ENCODE assay signal across 9 mouse cellular contexts in genomic region chr8:11013258-11013657, GRCm38 (mm10). TPM values are rescaled to one million over a fixed set of nuclear protein-coding genes. Genes with fewer than 3 reads are reported as not detected.
DNase-seq lines count a peak whose midpoint lies in the region; ATAC-seq lines count a peak whose summit lies in the region.
"Had no signal": no experiment of that assay in that cellular context is flagged by ENCODE, and none has a peak within 500 bp of the region (broad histone marks: within the 10 kb centered on the region; RNA-seq: fewer than 3 reads in every experiment).

No protein-coding gene starts in this region.

- DNase-seq in cerebellum, adult 8-10 months: peak; percentile 39
- peak; percentile 59 for DNase-seq in urinary bladder, postnatal 25 days (ENCODE audit: low spot score)
- no peak for DNase-seq in urinary bladder, postnatal 4 days (ENCODE audit: low spot score in 2 of 2)
- peak; percentile 50 for DNase-seq in gastrocnemius, postnatal 14 days
- DNase-seq in kidney, postnatal 4 days: peak; percentile 82 to 84
- DNase-seq in neural tube, embryonic 10.5 days (ENCODE audit: extremely low spot score, low spot score): peak; percentile 57
- DNase-seq in thymus, postnatal 36 days: peak; percentile 64 to 71

- intact Hi-C loops in gastrocnemius, postnatal 14 days (cut with DNase I; ENCODE audit: low total_unique reads): no loop called here

- ATAC-seq in cerebellum, adult (ENCODE audit: insufficient number of reproducible peaks, low FRiP score, low TSS enrichment): no peak
- ATAC-seq: Patski had no signal

RNA-seq across cellular contexts. Expression of gene Irs2, which starts 5.0 kb away (rescaled TPM):
- 10 to 100 TPM in 1 of 2 experiments, 1 to 10 TPM in 1; 7.9 to 12.3 TPM for total RNA-seq in gastrocnemius, postnatal 14 days (2021)

Comparison
In these comparisons a context has a peak if more than half of its experiments do, and no peak if none do; other contexts are left out.
1. DNase-seq: peak in cerebellum, adult 8-10 months (single experiment), urinary bladder, postnatal 25 days (single experiment), gastrocnemius, postnatal 14 days (single experiment), kidney, postnatal 4 days (2 of 2), neural tube, embryonic 10.5 days (single experiment) and thymus, postnatal 36 days (2 of 2); none in urinary bladder, postnatal 4 days (0 of 2).